Mouse (Mus musculus): ENCODE results near the gene Mybph.

DNA sequence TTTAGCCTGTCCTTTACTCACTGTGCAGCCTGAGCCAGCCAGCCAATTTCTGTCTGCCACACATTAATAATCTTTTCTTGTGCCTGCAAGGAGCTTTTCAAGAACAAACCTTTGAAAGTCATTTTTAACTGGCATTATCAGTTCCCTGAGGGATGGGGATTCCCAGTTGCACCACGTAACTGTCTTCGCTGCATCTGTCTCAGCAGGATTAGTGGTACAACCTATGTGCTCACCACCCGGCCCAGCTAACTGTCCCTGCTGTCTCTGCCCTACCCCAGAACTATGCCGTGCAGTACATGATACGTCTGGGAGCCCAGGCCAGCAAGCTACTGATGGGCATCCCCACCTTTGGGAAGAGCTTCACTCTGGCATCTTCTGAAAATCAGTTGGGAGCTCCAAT is 5.0 kb upstream of the Mybph start:
- TF ChIP-seq POLR2A (IDR thresholded peaks at IDR 0.05; ENCODE audit: low read depth, low read length) (no peak), CTCF (conservative IDR thresholded peaks at IDR 0.05; ENCODE audit: insufficient read depth, insufficient read length, low read depth, low read length) (no peak)

Measured in kidney, adult 2 months (tissue).